Mouse (Mus musculus): ENCODE data around the gene Rnf115. TPM values are rescaled to one million over a fixed set of nuclear protein-coding genes. Genes with fewer than 3 reads are reported as not detected.

Rnf115 gene
- polyA plus RNA-seq, 1 experiment from 2014 or later = 90.4 TPM

DNA sequence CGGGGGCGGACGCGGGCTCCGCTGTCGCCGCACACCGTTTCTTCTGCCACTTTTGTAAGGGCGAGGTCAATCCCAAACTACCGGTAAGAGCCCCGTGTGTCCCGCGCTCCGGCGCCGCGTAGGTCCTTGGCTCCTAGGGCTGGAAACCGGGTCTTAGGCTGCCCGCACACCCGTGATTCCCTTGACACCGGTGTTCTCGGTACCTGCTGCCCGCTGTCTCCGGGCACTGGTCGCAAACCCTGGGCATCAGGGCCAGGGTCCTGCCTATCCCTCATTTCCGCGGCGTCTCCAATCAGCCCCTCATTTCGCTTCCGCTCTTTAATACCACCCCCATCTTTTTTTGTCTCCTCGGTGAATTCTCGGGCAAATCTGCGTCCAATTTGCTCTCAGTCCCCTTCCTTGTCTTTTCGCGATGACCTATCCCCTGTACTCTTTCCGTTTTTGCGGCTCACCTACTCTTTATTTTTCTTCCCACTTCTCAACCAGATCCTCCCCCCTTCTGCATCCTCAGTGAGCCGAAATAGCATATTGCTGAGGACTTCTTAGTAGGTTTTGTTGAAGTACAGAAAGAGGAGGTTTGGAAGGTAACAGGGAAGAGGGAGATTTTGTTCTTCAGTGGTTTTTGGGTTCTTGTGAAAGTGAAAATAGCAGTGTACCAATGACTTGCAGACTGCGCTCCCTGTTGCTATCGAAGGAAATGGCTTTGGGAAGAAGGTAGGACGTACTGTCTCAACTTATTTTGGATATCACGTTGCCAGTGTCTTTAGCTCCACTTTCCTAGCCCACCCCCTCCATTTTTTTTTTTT lies 567 bp downstream of the Rnf115 start:
- peak; percentile 69 for ATAC-seq (ENCODE audit: low FRiP score)
- peak overlapping the region; percentile 62 for H3K9ac ChIP-seq (ENCODE audit: low read depth, low read length)
- peak overlapping the region; percentile 67 for H3K4me2 ChIP-seq (replicated peaks; ENCODE audit: low read depth, low read length)
- no peaks in the 10 kb centered on the region for H3K27me3 ChIP-seq (ENCODE audit: control insufficient read depth, insufficient read depth, low read length)
- peak overlapping the region; percentile 59 for H3K4me3 ChIP-seq (ENCODE audit: low read depth, low read length)
- H3K36me3 ChIP-seq (ENCODE audit: control insufficient read depth, insufficient read depth, low read length) = no peaks in the 10 kb centered on the region
- DNase-seq (ENCODE audit: low spot score) = no peak
- H3K27ac ChIP-seq (ENCODE audit: low read depth, low read length) = peak overlapping the region; percentile 31
- WGBS = 1% methylated on average over 40 of the region's 42 CpGs
- no peaks in the 10 kb centered on the region for H3K9me3 ChIP-seq (ENCODE audit: control insufficient read depth, low read length)
- H3K4me1 ChIP-seq (replicated peaks; ENCODE audit: control insufficient read depth, insufficient read depth, low read length) = no peaks in the 10 kb centered on the region

DNA sequence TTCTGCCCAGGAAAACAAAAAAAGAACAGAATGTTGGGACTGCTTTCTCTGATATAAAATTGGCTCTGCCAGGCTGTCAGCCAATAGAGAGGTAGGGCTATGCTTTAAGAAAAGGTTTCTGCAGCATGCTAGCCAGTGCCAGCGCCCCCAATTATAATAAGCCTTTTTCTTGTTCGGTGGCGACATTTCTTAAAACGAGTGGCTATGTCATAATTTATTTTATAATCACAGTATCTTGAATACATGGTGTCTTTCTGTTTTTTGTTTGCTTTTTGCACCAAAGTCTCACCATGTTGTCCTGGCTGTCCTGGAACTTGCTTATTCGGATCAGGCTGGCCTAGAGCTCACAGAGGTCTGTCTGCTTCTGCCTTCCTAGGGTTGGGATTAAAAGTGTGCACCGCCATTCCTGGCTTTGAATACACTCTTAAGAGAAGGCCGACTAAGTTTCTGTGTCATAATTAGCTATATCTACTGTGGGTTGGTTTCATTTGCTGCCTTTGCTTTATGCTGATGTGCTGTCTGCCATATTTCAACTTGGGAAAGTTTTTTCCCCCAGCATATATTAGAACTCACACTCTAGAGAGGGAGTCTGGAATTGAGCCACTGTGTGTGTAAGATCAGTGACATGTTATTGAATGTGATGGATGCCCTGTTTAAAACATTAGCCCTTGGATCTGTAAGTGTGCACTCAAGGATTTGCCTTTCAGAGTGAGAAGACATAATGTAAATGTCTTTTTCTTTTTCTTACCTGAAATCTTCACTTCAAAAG lies 1.4 kb downstream of the Rnf115 start:
- peak overlapping the region; percentile 59 for H3K4me3 ChIP-seq (ENCODE audit: low read depth, low read length)
- no peak for ATAC-seq (ENCODE audit: low FRiP score)
- no peak overlapping the region for H3K27ac ChIP-seq (ENCODE audit: low read depth, low read length)
- no peak for DNase-seq (ENCODE audit: low spot score)
- H3K4me2 ChIP-seq (replicated peaks; ENCODE audit: low read depth, low read length) = peak overlapping the region; percentile 67
- no peaks in the 10 kb centered on the region for H3K27me3 ChIP-seq (ENCODE audit: control insufficient read depth, insufficient read depth, low read length)
- no peaks in the 10 kb centered on the region for H3K4me1 ChIP-seq (replicated peaks; ENCODE audit: control insufficient read depth, insufficient read depth, low read length)
- H3K9ac ChIP-seq (ENCODE audit: low read depth, low read length) = peak overlapping the region; percentile 62
- no peaks in the 10 kb centered on the region for H3K9me3 ChIP-seq (ENCODE audit: control insufficient read depth, low read length)
- H3K36me3 ChIP-seq (ENCODE audit: control insufficient read depth, insufficient read depth, low read length) = no peaks in the 10 kb centered on the region
- 56% methylated on average over 7 of the region's 7 CpGs for WGBS

DNA sequence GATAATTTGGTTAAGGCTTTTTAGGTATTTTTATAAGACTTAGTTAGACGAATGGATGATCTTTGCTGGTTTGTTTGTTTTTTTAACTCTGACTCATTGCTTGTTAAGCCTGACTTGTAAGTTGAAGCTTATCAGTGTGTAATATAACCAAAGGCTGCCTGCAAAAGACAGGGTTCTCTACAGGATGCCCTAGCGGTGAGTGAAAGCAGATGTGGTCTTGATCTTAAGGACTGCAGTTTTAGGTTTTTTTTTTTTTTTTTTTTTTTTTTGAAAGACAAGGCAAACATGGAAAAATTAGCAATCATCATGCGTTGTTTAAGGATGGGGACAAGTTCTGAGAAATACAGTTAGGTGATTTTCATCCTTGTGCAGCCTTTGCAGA lies 1.9 kb downstream of the Rnf115 start:
- Histone ChIP-seq H3K9ac (ENCODE audit: low read depth, low read length) (no peak overlapping the region), H3K9me3 (ENCODE audit: control insufficient read depth, low read length) (no peaks in the 10 kb centered on the region), H3K4me2 (replicated peaks; ENCODE audit: low read depth, low read length) (no peak overlapping the region), H3K4me3 (ENCODE audit: low read depth, low read length) (no peak overlapping the region), H3K36me3 (ENCODE audit: control insufficient read depth, insufficient read depth, low read length) (no peaks in the 10 kb centered on the region), H3K27me3 (ENCODE audit: control insufficient read depth, insufficient read depth, low read length) (no peaks in the 10 kb centered on the region), H3K4me1 (replicated peaks; ENCODE audit: control insufficient read depth, insufficient read depth, low read length) (no peaks in the 10 kb centered on the region), H3K27ac (ENCODE audit: low read depth, low read length) (no peak overlapping the region)
- 64% methylated on average over 3 of the region's 3 CpGs for WGBS
- no peak for DNase-seq (ENCODE audit: low spot score)
- ATAC-seq (ENCODE audit: low FRiP score) = no peak

DNA sequence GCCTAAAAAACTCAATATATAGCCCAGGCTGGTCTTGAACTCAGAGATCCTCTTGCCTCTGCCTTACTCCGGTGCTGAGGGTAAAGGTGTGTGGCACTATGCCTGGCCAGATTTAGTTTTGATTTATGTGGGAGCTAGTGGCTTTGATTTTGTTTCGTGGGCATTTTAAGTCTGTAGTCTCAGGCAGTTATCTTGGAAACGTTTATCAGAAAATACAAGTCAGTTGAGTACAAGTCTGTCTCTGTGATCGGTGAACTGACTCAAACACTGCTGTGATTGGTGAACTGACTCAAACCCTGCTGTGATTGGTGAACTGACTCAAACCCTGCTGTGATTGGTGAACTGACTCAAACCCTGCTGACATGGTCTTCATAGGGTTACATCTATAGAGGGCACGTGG lies 3.3 kb downstream of the Rnf115 start:
- no peak overlapping the region for H3K4me3 ChIP-seq (ENCODE audit: low read depth, low read length)
- 73% methylated on average over 5 of the region's 5 CpGs for WGBS
- no peak for DNase-seq (ENCODE audit: low spot score)
- H3K9me3 ChIP-seq (ENCODE audit: control insufficient read depth, low read length) = no peaks in the 10 kb centered on the region
- ATAC-seq (ENCODE audit: low FRiP score) = no peak
- H3K4me2 ChIP-seq (replicated peaks; ENCODE audit: low read depth, low read length) = no peak overlapping the region
- H3K27me3 ChIP-seq (ENCODE audit: control insufficient read depth, insufficient read depth, low read length) = no peaks in the 10 kb centered on the region
- no peak overlapping the region for H3K9ac ChIP-seq (ENCODE audit: low read depth, low read length)
- H3K4me1 ChIP-seq (replicated peaks; ENCODE audit: control insufficient read depth, insufficient read depth, low read length) = no peaks in the 10 kb centered on the region
- no peaks in the 10 kb centered on the region for H3K36me3 ChIP-seq (ENCODE audit: control insufficient read depth, insufficient read depth, low read length)
- H3K27ac ChIP-seq (ENCODE audit: low read depth, low read length) = no peak overlapping the region

DNA sequence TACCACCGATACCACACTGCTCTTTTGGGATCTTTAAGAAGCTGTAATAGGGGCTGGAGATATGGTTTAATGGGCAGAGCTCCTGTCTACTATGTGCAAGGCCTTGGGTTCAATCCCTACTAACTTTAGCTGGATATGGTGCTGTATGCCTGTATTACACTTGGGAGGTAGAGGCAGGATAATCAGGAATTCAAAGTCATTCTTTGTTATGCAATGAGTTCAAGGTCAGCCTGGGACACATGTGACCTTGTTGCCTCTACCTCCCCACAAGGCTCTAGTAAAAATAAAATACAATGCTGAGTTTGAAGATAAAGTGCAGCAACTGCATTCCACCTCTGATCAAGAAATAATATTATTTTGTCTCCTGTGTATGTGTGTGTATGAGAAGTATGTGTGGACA lies 6.5 kb downstream of the Rnf115 start:
- H3K9ac ChIP-seq (ENCODE audit: low read depth, low read length) = no peak overlapping the region
- no peak overlapping the region for H3K27ac ChIP-seq (ENCODE audit: low read depth, low read length)
- H3K4me1 ChIP-seq (replicated peaks; ENCODE audit: control insufficient read depth, insufficient read depth, low read length) = no peaks in the 10 kb centered on the region
- H3K4me3 ChIP-seq (ENCODE audit: low read depth, low read length) = no peak overlapping the region
- no peak overlapping the region for H3K4me2 ChIP-seq (replicated peaks; ENCODE audit: low read depth, low read length)
- H3K36me3 ChIP-seq (ENCODE audit: control insufficient read depth, insufficient read depth, low read length) = no peaks in the 10 kb centered on the region
- H3K9me3 ChIP-seq (ENCODE audit: control insufficient read depth, low read length) = no peaks in the 10 kb centered on the region
- H3K27me3 ChIP-seq (ENCODE audit: control insufficient read depth, insufficient read depth, low read length) = no peaks in the 10 kb centered on the region
- WGBS = 93% methylated on average over 1 of the region's 1 CpGs
- ATAC-seq (ENCODE audit: low FRiP score) = no peak
- DNase-seq (ENCODE audit: low spot score) = no peak

DNA sequence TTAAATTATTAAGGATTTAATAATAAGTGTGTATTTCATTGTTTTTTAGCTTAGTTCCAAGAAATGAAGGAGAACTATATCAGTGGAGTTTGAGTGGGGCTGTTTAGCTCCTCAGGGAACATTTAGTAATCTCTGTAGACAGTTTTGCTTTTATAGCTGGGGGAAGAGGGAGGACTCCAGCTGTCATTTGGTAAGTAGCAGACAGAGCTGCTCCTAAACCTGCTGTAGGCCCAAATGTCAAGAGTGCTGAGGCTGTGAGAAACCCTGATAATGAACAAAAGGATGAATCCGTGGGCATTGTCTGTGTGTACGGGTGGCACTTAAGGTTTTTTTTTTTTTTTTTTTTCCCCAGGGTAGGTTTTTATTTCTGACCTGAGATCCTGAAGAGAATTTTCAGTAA lies 7.7 kb downstream of the Rnf115 start:
- DNase-seq (ENCODE audit: low spot score) (no peak), ATAC-seq (ENCODE audit: low FRiP score) (no peak)
- Histone ChIP-seq H3K27me3 (ENCODE audit: control insufficient read depth, insufficient read depth, low read length) (no peaks in the 10 kb centered on the region), H3K27ac (ENCODE audit: low read depth, low read length) (no peak overlapping the region), H3K36me3 (ENCODE audit: control insufficient read depth, insufficient read depth, low read length) (no peaks in the 10 kb centered on the region), H3K4me3 (ENCODE audit: low read depth, low read length) (no peak overlapping the region), H3K4me1 (replicated peaks; ENCODE audit: control insufficient read depth, insufficient read depth, low read length) (no peaks in the 10 kb centered on the region), H3K9ac (ENCODE audit: low read depth, low read length) (no peak overlapping the region), H3K9me3 (ENCODE audit: control insufficient read depth, low read length) (no peaks in the 10 kb centered on the region), H3K4me2 (replicated peaks; ENCODE audit: low read depth, low read length) (no peak overlapping the region)
- WGBS = 70% methylated on average over 2 of the region's 2 CpGs

DNA sequence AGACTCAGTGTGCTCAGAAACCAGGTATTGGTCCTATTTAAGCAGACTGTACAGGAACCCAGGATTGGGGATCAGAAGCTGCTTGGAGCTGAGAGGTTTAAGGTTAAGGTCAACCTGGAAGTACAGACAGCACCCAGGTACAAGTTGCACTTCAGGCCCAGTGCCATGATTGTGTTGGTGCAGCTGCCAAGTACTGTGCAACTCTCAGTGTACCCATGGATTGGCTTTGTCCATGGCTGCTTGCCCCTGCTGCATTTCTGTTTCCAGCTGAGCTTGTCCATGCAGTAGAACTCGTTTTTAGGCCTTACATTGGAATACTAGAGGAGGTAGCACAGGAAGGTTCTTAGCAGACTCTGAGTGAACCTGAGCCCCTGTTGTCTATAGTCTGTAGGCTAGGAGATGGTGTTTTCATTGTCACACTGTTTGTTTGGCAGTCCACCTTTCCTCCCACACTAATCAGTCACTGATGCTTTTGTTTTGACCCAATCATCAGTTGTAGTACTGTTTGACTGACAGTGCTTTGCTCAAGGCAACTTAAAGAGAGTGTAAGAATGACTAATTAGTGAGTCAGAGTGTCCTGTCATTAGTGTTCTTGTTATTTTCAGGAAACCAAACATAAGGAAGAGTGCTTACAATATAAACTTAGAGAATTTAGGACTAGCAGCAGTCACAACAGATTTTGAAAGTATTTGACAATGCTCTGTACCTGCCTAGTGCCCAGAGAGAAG lies 9.7 kb downstream of the Rnf115 start:
- no peak for DNase-seq (ENCODE audit: low spot score)
- Histone ChIP-seq H3K4me3 (ENCODE audit: low read depth, low read length) (no peak overlapping the region), H3K9me3 (ENCODE audit: control insufficient read depth, low read length) (no peaks in the 10 kb centered on the region), H3K27ac (ENCODE audit: low read depth, low read length) (no peak overlapping the region), H3K4me2 (replicated peaks; ENCODE audit: low read depth, low read length) (no peak overlapping the region), H3K36me3 (ENCODE audit: control insufficient read depth, insufficient read depth, low read length) (no peaks in the 10 kb centered on the region), H3K4me1 (replicated peaks; ENCODE audit: control insufficient read depth, insufficient read depth, low read length) (no peaks in the 10 kb centered on the region), H3K27me3 (ENCODE audit: control insufficient read depth, insufficient read depth, low read length) (no peaks in the 10 kb centered on the region), H3K9ac (ENCODE audit: low read depth, low read length) (no peak overlapping the region)
- ATAC-seq (ENCODE audit: low FRiP score) = no peak
- 50% methylated on average over 1 of the region's 1 CpGs for WGBS

DNA sequence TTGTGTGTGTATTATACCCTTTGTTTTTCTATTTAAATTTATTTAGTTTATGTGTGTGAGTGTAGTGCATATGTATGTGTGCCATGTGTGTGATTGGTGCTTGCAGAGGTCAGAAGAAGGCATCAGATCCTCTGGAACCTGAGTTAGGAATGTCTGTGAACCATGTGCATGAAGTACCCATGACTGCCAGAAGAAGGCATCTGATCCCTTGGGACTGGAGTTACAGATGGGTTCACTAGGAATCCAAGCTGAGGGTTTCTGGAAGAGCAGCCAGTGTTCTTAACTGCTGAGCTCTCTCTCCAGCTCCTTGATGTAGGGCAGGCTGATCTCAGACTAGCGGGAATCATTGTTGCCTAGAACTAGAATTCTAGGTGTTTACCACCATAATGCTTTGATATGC lies 10.5 kb downstream of the Rnf115 start:
- Histone ChIP-seq H3K9ac (ENCODE audit: low read depth, low read length) (no peak overlapping the region), H3K9me3 (ENCODE audit: control insufficient read depth, low read length) (no peaks in the 10 kb centered on the region), H3K36me3 (ENCODE audit: control insufficient read depth, insufficient read depth, low read length) (no peaks in the 10 kb centered on the region), H3K4me2 (replicated peaks; ENCODE audit: low read depth, low read length) (no peak overlapping the region), H3K4me3 (ENCODE audit: low read depth, low read length) (no peak overlapping the region), H3K27ac (ENCODE audit: low read depth, low read length) (no peak overlapping the region), H3K4me1 (replicated peaks; ENCODE audit: control insufficient read depth, insufficient read depth, low read length) (no peaks in the 10 kb centered on the region), H3K27me3 (ENCODE audit: control insufficient read depth, insufficient read depth, low read length) (no peaks in the 10 kb centered on the region)
- DNase-seq (ENCODE audit: low spot score) = no peak
- WGBS = 96% methylated on average over 1 of the region's 1 CpGs
- no peak for ATAC-seq (ENCODE audit: low FRiP score)

All from hindbrain, embryonic 11.5 days (tissue).